In genomic region chr3:99954039-99954602, GRCm38 (mm10) we compare ENCODE assay signal across 22 mouse cellular contexts.
"Had no signal": no experiment of that assay in that cellular context is flagged by ENCODE, and none has a peak within 500 bp of the region (broad histone marks: within the 10 kb centered on the region; RNA-seq: fewer than 3 reads in every experiment).

No protein-coding gene starts in this region.

- ATAC-seq: liver, postnatal 0 days; lung, postnatal 0 days; midbrain, embryonic 15.5 days had no signal

- H3K27me3 ChIP-seq: limb, embryonic 15.5 days; midbrain, embryonic 12.5 days; midbrain, embryonic 15.5 days; neural tube, embryonic 12.5 days; neural tube, embryonic 15.5 days had no signal

- H3K4me2 ChIP-seq: limb, embryonic 15.5 days; liver, embryonic 11.5 days; lung, embryonic 14.5 days; midbrain, embryonic 12.5 days; midbrain, embryonic 15.5 days; neural tube, embryonic 12.5 days; neural tube, embryonic 15.5 days had no signal

- H3K36me3 ChIP-seq: limb, embryonic 15.5 days; midbrain, embryonic 12.5 days; midbrain, embryonic 15.5 days; neural tube, embryonic 12.5 days; neural tube, embryonic 15.5 days had no signal

- H3K4me3 ChIP-seq: limb, embryonic 15.5 days; midbrain, embryonic 12.5 days; midbrain, embryonic 15.5 days; neural tube, embryonic 12.5 days; neural tube, embryonic 15.5 days had no signal

- H3K9ac ChIP-seq: limb, embryonic 15.5 days; liver, embryonic 14.5 days; liver, postnatal 0 days; lung, embryonic 14.5 days; midbrain, embryonic 12.5 days; midbrain, embryonic 15.5 days; neural tube, embryonic 12.5 days; neural tube, embryonic 15.5 days had no signal

- H3K9me3 ChIP-seq: limb, embryonic 15.5 days; midbrain, embryonic 12.5 days; midbrain, embryonic 15.5 days; neural tube, embryonic 12.5 days; neural tube, embryonic 15.5 days had no signal

- H3K4me1 ChIP-seq: midbrain, embryonic 12.5 days; midbrain, embryonic 15.5 days; neural tube, embryonic 12.5 days; neural tube, embryonic 15.5 days had no signal

- H3K27ac ChIP-seq: limb, embryonic 15.5 days; liver, embryonic 14.5 days; macrophage; midbrain, embryonic 12.5 days; midbrain, embryonic 15.5 days; neural tube, embryonic 12.5 days; neural tube, embryonic 15.5 days; stomach, postnatal 0 days had no signal

- DNase-seq: kidney, adult 8-10 months; kidney, postnatal 14 days; kidney, postnatal 4 days; layer of hippocampus, adult 9-11 months; liver, postnatal 0 days; lung, embryonic 14.5 days; right cerebral cortex, adult 18-20 months; right cerebral cortex, postnatal 14 days; right cerebral cortex, postnatal 4 days; thymus, adult 2 months; thymus, postnatal 14 days; thymus, postnatal 4 days had no signal
